Mouse (Mus musculus) stomach, embryonic 15.5 days (tissue): ENCODE data around the gene Gas7. TPM values are rescaled to one million over a fixed set of nuclear protein-coding genes. Genes with fewer than 3 reads are reported as not detected.

Experiments
- ATAC-seq: fragments of 200-750 bp; cut with Nextera tagmentation; 2 replicates; pipeline ENCODE4 v1.8.0; 2017; ENCODE audit warnings: low read depth, moderate number of reproducible peaks, moderate TSS enrichment; ENCODE audit not compliant: insufficient read depth, low FRiP score
- H3K27ac ChIP-seq: fragments of 300-500 bp; sonication (generic); 2 replicates; pipeline ENCODE4 v1.5.1; 2015; ENCODE audit warnings: mild to moderate bottlenecking, inconsistent platforms
- H3K27me3 ChIP-seq: fragments of 300-500 bp; sonication (generic); replicated peaks from 2 replicates; pipeline ENCODE4 v1.6.1; 2015; ENCODE audit warnings: inconsistent platforms
- H3K36me3 ChIP-seq: fragments of 300-500 bp; sonication (generic); 2 replicates; pipeline ENCODE4 v1.6.1; 2015; ENCODE audit warnings: inconsistent platforms
- H3K4me1 ChIP-seq: fragments of 300-500 bp; sonication (generic); 2 replicates; pipeline ENCODE4 v1.6.1; 2015; ENCODE audit warnings: inconsistent platforms
- H3K4me2 ChIP-seq: fragments of 300-500 bp; sonication (generic); 2 replicates; pipeline ENCODE4 v1.6.1; 2015; ENCODE audit warnings: mild to moderate bottlenecking, inconsistent platforms
- H3K4me3 ChIP-seq: fragments of 300-500 bp; sonication (generic); replicated peaks from 2 replicates; pipeline ENCODE4 v1.5.1; 2015; ENCODE audit warnings: inconsistent platforms
- H3K9ac ChIP-seq: fragments of 300-500 bp; sonication (generic); 2 replicates; pipeline ENCODE4 v1.6.1; 2015; ENCODE audit warnings: inconsistent platforms
- H3K9me3 ChIP-seq: fragments of 300-500 bp; sonication (generic); 2 replicates; pipeline ENCODE4 v1.6.1; 2016; ENCODE audit warnings: inconsistent platforms
- WGBS: fragments of 180-500 bp; shearing (Covaris S2); methylation state at CpG from one replicate; pipeline ENCODE4 v1.1.7; 2015; 5-methylcytosine and 5-hydroxymethylcytosine counted together
- polyA plus RNA-seq: library from polyadenylated mRNA; unstranded; fragments of >200 nt; fragmentation: Nextera tagmentation; extraction: Ambion mirVana; gene quantifications from 2 replicates; pipeline ENCODE4 v1.2.1, GENCODE M21; 2015

The Gas7 gene
- polyA plus RNA-seq = 14.9 and 15.5 TPM in 2 replicates

GRCm38 (mm10) chr11:67454874-67455526, at the start of gene Gas7:
Gene Gas7 (plus strand): TSS chr11:67455437.
- Histone ChIP-seq H3K4me2 (peak within 1 kb of the TSS; percentile 97), H3K27ac (peak within 1 kb of the TSS; percentile 35; the same call in 1 of the 2 replicates), H3K27me3 (0 out of 2 replicates have a peak, but pooled peaks cover 12% of the 10 kb centered on the region), H3K4me1 (0 out of 2 replicates have a peak, but pooled peaks cover 10% of the 10 kb centered on the region), H3K9ac (peak within 1 kb of the TSS; percentile 65), H3K9me3 (no peaks in the 10 kb centered on the region), H3K4me3 (peak within 1 kb of the TSS; percentile 74), H3K36me3 (no peaks in the 10 kb centered on the region)
- under 1% methylated on average over 76 of the region's 78 CpGs for WGBS
- ATAC-seq = peak; percentile 84

GRCm38 (mm10) chr11:67414346-67414940, 40.8 kb upstream of the Gas7 start:
- Histone ChIP-seq H3K4me2 (no peak overlapping the region), H3K36me3 (no peaks in the 10 kb centered on the region), H3K9ac (no peak overlapping the region), H3K4me1 (no peaks in the 10 kb centered on the region), H3K9me3 (no peaks in the 10 kb centered on the region), H3K4me3 (no peak overlapping the region), H3K27ac (no peak overlapping the region), H3K27me3 (no peaks in the 10 kb centered on the region)
- ATAC-seq = no peak
- WGBS = 54% methylated on average over 6 of the region's 6 CpGs

GRCm38 (mm10) chr11:67423575-67423974, 31.7 kb upstream of the Gas7 start:
- H3K9ac ChIP-seq = no peak overlapping the region
- H3K27ac ChIP-seq = no peak overlapping the region
- no peaks in the 10 kb centered on the region for H3K36me3 ChIP-seq
- no peak for ATAC-seq
- no peaks in the 10 kb centered on the region for H3K9me3 ChIP-seq
- no peak overlapping the region for H3K4me3 ChIP-seq
- WGBS = 70% methylated on average over 13 of the region's 13 CpGs
- no peak overlapping the region for H3K4me2 ChIP-seq
- no peaks in the 10 kb centered on the region; the same call in 1 of the 2 replicates for H3K27me3 ChIP-seq
- no peaks in the 10 kb centered on the region for H3K4me1 ChIP-seq

- Histone ChIP-seq H3K4me1 (no peaks in the 10 kb centered on the region), H3K4me3 (no peak overlapping the region), H3K4me2 (no peak overlapping the region), H3K36me3 (no peaks in the 10 kb centered on the region), H3K27me3 (no peaks in the 10 kb centered on the region; the same call in 1 of the 2 replicates), H3K27ac (no peak overlapping the region), H3K9me3 (no peaks in the 10 kb centered on the region), H3K9ac (no peak overlapping the region)
- ATAC-seq = no peak
- 40% methylated on average over 3 of the region's 3 CpGs for WGBS
Measured at GRCm38 (mm10) chr11:67428196-67428595, 27.0 kb upstream of the Gas7 start.

GRCm38 (mm10) chr11:67429836-67430235, 25.4 kb upstream of the Gas7 start:
- no peak overlapping the region for H3K4me3 ChIP-seq
- H3K27ac ChIP-seq = no peak overlapping the region
- no peak overlapping the region for H3K9ac ChIP-seq
- no peaks in the 10 kb centered on the region for H3K9me3 ChIP-seq
- WGBS = 21% methylated on average over 1 of the region's 1 CpGs
- no peak for ATAC-seq
- H3K36me3 ChIP-seq = no peaks in the 10 kb centered on the region
- H3K4me2 ChIP-seq = no peak overlapping the region
- no peaks in the 10 kb centered on the region for H3K4me1 ChIP-seq
- no peaks in the 10 kb centered on the region; the same call in 1 of the 2 replicates for H3K27me3 ChIP-seq

- 32% methylated on average over 14 of the region's 14 CpGs for WGBS
- ATAC-seq = no peak
Measured at GRCm38 (mm10) chr11:67431116-67431645, 24.1 kb upstream of the Gas7 start.

GRCm38 (mm10) chr11:67431864-67432263, 23.4 kb upstream of the Gas7 start:
- H3K4me3 ChIP-seq = no peak overlapping the region

More at GRCm38 (mm10) chr11:67431116-67431645, 24.1 kb upstream of the Gas7 start:
- Histone ChIP-seq H3K9ac (no peak overlapping the region), H3K27ac (no peak overlapping the region), H3K36me3 (no peaks in the 10 kb centered on the region), H3K9me3 (no peaks in the 10 kb centered on the region), H3K27me3 (no peaks in the 10 kb centered on the region), H3K4me2 (no peak overlapping the region), H3K4me1 (no peaks in the 10 kb centered on the region), H3K4me3 (no peak overlapping the region)

GRCm38 (mm10) chr11:67433763-67434162, 21.5 kb upstream of the Gas7 start:
- Histone ChIP-seq H3K4me1 (no peaks in the 10 kb centered on the region), H3K27me3 (no peaks in the 10 kb centered on the region), H3K36me3 (no peaks in the 10 kb centered on the region), H3K27ac (no peak overlapping the region), H3K4me3 (no peak overlapping the region), H3K9ac (no peak overlapping the region), H3K4me2 (no peak overlapping the region), H3K9me3 (no peaks in the 10 kb centered on the region)
- WGBS = 85% methylated on average over 5 of the region's 5 CpGs
- no peak for ATAC-seq

More at GRCm38 (mm10) chr11:67431864-67432263, 23.4 kb upstream of the Gas7 start:
- WGBS = 67% methylated on average over 4 of the region's 4 CpGs
- H3K9me3 ChIP-seq = no peaks in the 10 kb centered on the region
- H3K9ac ChIP-seq = no peak overlapping the region
- H3K4me2 ChIP-seq = no peak overlapping the region
- no peaks in the 10 kb centered on the region for H3K36me3 ChIP-seq
- no peaks in the 10 kb centered on the region for H3K4me1 ChIP-seq
- ATAC-seq = no peak
- H3K27me3 ChIP-seq = no peaks in the 10 kb centered on the region
- H3K27ac ChIP-seq = no peak overlapping the region

GRCm38 (mm10) chr11:67438746-67439145, 16.5 kb upstream of the Gas7 start:
- Histone ChIP-seq H3K4me2 (no peak overlapping the region), H3K27ac (no peak overlapping the region)
- 88% methylated on average over 5 of the region's 5 CpGs for WGBS

GRCm38 (mm10) chr11:67445058-67445825, 10.0 kb upstream of the Gas7 start:
- 69% methylated on average over 14 of the region's 14 CpGs for WGBS
- Histone ChIP-seq H3K4me1 (no peaks in the 10 kb centered on the region), H3K4me3 (no peak overlapping the region), H3K9me3 (no peaks in the 10 kb centered on the region), H3K9ac (no peak overlapping the region), H3K27ac (no peak overlapping the region), H3K4me2 (no peak overlapping the region), H3K36me3 (no peaks in the 10 kb centered on the region), H3K27me3 (no peaks in the 10 kb centered on the region)
- no peak for ATAC-seq

More at GRCm38 (mm10) chr11:67438746-67439145, 16.5 kb upstream of the Gas7 start:
- Histone ChIP-seq H3K27me3 (no peaks in the 10 kb centered on the region), H3K9ac (no peak overlapping the region), H3K9me3 (no peaks in the 10 kb centered on the region), H3K36me3 (no peaks in the 10 kb centered on the region), H3K4me3 (no peak overlapping the region), H3K4me1 (no peaks in the 10 kb centered on the region)
- ATAC-seq = no peak

GRCm38 (mm10) chr11:67451525-67451924, 3.7 kb upstream of the Gas7 start:
- H3K27ac ChIP-seq = no peak overlapping the region
- WGBS = 81% methylated on average over 5 of the region's 5 CpGs
- H3K4me2 ChIP-seq = no peak overlapping the region
- 0 out of 2 replicates have a peak, but pooled peaks cover 10% of the 10 kb centered on the region for H3K4me1 ChIP-seq
- no peaks in the 10 kb centered on the region for H3K36me3 ChIP-seq
- H3K9ac ChIP-seq = no peak overlapping the region
- H3K4me3 ChIP-seq = no peak overlapping the region
- no peaks in the 10 kb centered on the region for H3K9me3 ChIP-seq
- H3K27me3 ChIP-seq = 0 out of 2 replicates have a peak, but pooled peaks cover 3% of the 10 kb centered on the region
- no peak for ATAC-seq
